Mouse (Mus musculus): ENCODE measurements around the gene Wasf3. TPM values are rescaled to one million over a fixed set of nuclear protein-coding genes. Genes with fewer than 3 reads are reported as not detected.

The Wasf3 gene
- total RNA-seq, 2 experiments from 2014 or later = not detected

Other genes with a start within 250 kb of the Wasf3 start
- gene Gm5565, start 224.4 kb upstream of the Wasf3 start, total RNA-seq (2015; ENCODE audit: low replicate concordance) = not detected in 2 replicates
- gene Gm5565, start 224.4 kb upstream of the Wasf3 start, total RNA-seq (2017; ENCODE audit: low replicate concordance) = not detected in 2 replicates
- not detected in 2 replicates for gene Gm6309, start 214.3 kb upstream of the Wasf3 start, total RNA-seq (2015; ENCODE audit: low replicate concordance)
- gene Gm6309, start 214.3 kb upstream of the Wasf3 start, total RNA-seq (2017; ENCODE audit: low replicate concordance) = not detected in 2 replicates
- not detected in 2 replicates for gene 1700001J03Rik, start 199.7 kb upstream of the Wasf3 start, total RNA-seq (2015; ENCODE audit: low replicate concordance)
- not detected in 2 replicates for gene 1700001J03Rik, start 199.7 kb upstream of the Wasf3 start, total RNA-seq (2017; ENCODE audit: low replicate concordance)
- 9.0 and 13.6 TPM in 2 replicates for gene Rnf6, start 163.4 kb upstream of the Wasf3 start, total RNA-seq (2015; ENCODE audit: low replicate concordance)
- gene Rnf6, start 163.4 kb upstream of the Wasf3 start, total RNA-seq (2017; ENCODE audit: low replicate concordance) = 25.9 and 26.5 TPM in 2 replicates
- gene Cdk8, start 153.8 kb upstream of the Wasf3 start, total RNA-seq (2015; ENCODE audit: low replicate concordance) = 39.6 and 51.6 TPM in 2 replicates
- 50.6 and 66.1 TPM in 2 replicates for gene Cdk8, start 153.8 kb upstream of the Wasf3 start, total RNA-seq (2017; ENCODE audit: low replicate concordance)
- gene Gm6408, start 97.0 kb downstream of the Wasf3 start, total RNA-seq (2015; ENCODE audit: low replicate concordance) = not detected in 2 replicates
- not detected in 2 replicates for gene Gm6408, start 97.0 kb downstream of the Wasf3 start, total RNA-seq (2017; ENCODE audit: low replicate concordance)
- not detected in 2 replicates for gene Gm6370, start 106.4 kb downstream of the Wasf3 start, total RNA-seq (2015; ENCODE audit: low replicate concordance)
- gene Gm6370, start 106.4 kb downstream of the Wasf3 start, total RNA-seq (2017; ENCODE audit: low replicate concordance) = not detected in 2 replicates
- gene 4930449I24Rik, start 117.4 kb downstream of the Wasf3 start, total RNA-seq (2015; ENCODE audit: low replicate concordance) = not detected in 2 replicates
- gene 4930449I24Rik, start 117.4 kb downstream of the Wasf3 start, total RNA-seq (2017; ENCODE audit: low replicate concordance) = not detected in 2 replicates
- gene Gm3402, start 129.1 kb downstream of the Wasf3 start, total RNA-seq (2015; ENCODE audit: low replicate concordance) = not detected in 2 replicates
- gene Gm3402, start 129.1 kb downstream of the Wasf3 start, total RNA-seq (2017; ENCODE audit: low replicate concordance) = not detected in 2 replicates
- gene Gm3404, start 140.8 kb downstream of the Wasf3 start, total RNA-seq (2015; ENCODE audit: low replicate concordance) = not detected in 2 replicates
- gene Gm3404, start 140.8 kb downstream of the Wasf3 start, total RNA-seq (2017; ENCODE audit: low replicate concordance) = not detected in 2 replicates
- not detected in 2 replicates for gene Gm3409, start 152.7 kb downstream of the Wasf3 start, total RNA-seq (2015; ENCODE audit: low replicate concordance)
- gene Gm3409, start 152.7 kb downstream of the Wasf3 start, total RNA-seq (2017; ENCODE audit: low replicate concordance) = not detected in 2 replicates
- gene Gm3415, start 171.2 kb downstream of the Wasf3 start, total RNA-seq (2015; ENCODE audit: low replicate concordance) = not detected in 2 replicates
- not detected in 2 replicates for gene Gm3415, start 171.2 kb downstream of the Wasf3 start, total RNA-seq (2017; ENCODE audit: low replicate concordance)
- gene Gpr12, start 200.3 kb downstream of the Wasf3 start, total RNA-seq (2015; ENCODE audit: low replicate concordance) = not detected in 2 replicates
- gene Gpr12, start 200.3 kb downstream of the Wasf3 start, total RNA-seq (2017; ENCODE audit: low replicate concordance) = 0.98 TPM in 1 of 2 replicates, not detected in the other